Mouse (Mus musculus): ENCODE data around the gene Ciita. TPM values are rescaled to one million over a fixed set of nuclear protein-coding genes. Genes with fewer than 3 reads are reported as not detected.

Gene Ciita
- polyA plus RNA-seq, 1 experiment from 2014 or later = 0.18 TPM

GRCm38 (mm10) chr16:10518030-10518429 lies 38.2 kb downstream of the Ciita start:
- 41% methylated on average over 5 of the region's 5 CpGs for WGBS (ENCODE audit: insufficient replicate concordance)
- no peak overlapping the region for H3K27ac ChIP-seq (ENCODE audit: low read length)
- no peaks in the 10 kb centered on the region for H3K27me3 ChIP-seq (ENCODE audit: control insufficient read depth, insufficient read depth, low read depth, low read length)
- H3K9ac ChIP-seq (ENCODE audit: low read depth, low read length) = no peak overlapping the region
- no peaks in the 10 kb centered on the region for H3K36me3 ChIP-seq (ENCODE audit: control insufficient read depth, insufficient read depth)
- no peaks in the 10 kb centered on the region for H3K4me1 ChIP-seq (ENCODE audit: control insufficient read depth, low read depth, low read length)
- no peak overlapping the region for H3K4me2 ChIP-seq (ENCODE audit: low read depth, low read length)
- no peak overlapping the region for H3K4me3 ChIP-seq (ENCODE audit: low read depth, low read length)
- no peaks in the 10 kb centered on the region for H3K9me3 ChIP-seq (replicated peaks; ENCODE audit: control insufficient read depth, low read length)
- ATAC-seq (ENCODE audit: low read depth) = no peak

DNA sequence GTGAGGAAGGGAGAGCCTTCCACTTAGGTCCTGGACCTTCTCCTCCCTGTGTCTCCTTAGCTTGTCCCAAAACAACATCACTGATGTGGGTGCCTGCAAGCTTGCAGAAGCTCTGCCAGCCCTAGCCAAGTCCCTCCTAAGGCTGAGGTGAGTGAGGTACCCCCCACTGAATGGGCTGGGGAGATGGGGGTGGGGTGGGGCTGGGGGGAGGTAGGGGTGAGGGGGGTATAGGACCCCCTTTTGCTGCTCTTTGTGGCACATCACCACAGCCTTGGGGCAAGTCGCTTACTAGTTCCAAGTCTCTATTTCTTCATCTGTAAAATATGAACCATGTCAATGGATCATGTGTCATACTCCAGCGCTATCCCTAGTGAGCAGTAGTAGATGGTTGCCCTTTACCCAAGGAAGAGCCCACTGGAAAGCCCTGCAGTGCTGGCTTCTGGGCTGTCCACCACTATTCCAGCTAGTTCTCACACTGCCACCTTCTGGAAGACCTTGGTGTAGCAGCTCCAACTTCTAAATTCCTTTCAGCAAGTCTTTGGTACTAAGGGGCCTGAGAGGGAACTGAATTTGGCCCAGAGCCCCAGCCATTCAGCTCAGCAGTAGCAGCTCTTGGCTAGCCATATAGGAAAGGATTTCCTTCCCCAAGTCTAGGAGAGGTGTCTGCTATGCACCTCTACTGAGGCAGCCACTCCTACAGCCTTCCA lies 41.2 kb downstream of the Ciita start:
- WGBS (ENCODE audit: insufficient replicate concordance) = 33% methylated on average over 2 of the region's 2 CpGs
- Histone ChIP-seq H3K4me2 (ENCODE audit: low read depth, low read length) (no peak overlapping the region), H3K9me3 (replicated peaks; ENCODE audit: control insufficient read depth, low read length) (no peaks in the 10 kb centered on the region), H3K27ac (ENCODE audit: low read length) (no peak overlapping the region), H3K4me1 (ENCODE audit: control insufficient read depth, low read depth, low read length) (no peaks in the 10 kb centered on the region; the same call in 1 of the 2 replicates), H3K36me3 (ENCODE audit: control insufficient read depth, insufficient read depth) (no peaks in the 10 kb centered on the region), H3K4me3 (ENCODE audit: low read depth, low read length) (no peak overlapping the region), H3K9ac (ENCODE audit: low read depth, low read length) (no peak overlapping the region), H3K27me3 (ENCODE audit: control insufficient read depth, insufficient read depth, low read depth, low read length) (no peaks in the 10 kb centered on the region)
- ATAC-seq (ENCODE audit: low read depth) = no peak; the same call in 1 of the 2 replicates

DNA sequence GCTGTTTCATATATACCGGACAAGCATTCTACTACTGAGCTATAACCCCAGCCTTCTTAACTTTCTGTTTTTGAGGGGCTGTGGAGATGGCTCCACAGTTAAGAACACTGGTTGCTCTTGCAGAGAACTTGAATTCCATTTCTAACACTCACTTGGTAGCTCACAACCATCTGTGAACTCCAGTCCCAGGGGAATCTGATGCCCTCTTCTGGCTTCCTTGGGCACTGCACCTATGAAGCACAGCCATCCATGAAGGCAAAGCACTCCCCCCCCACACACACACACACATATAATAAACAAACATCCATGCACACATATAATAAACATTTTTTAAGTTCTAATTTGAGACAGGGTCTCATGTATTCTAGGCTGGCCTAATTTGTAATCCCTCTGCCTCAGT lies 43.0 kb downstream of the Ciita start:
- Histone ChIP-seq H3K4me3 (ENCODE audit: low read depth, low read length) (no peak overlapping the region), H3K27ac (ENCODE audit: low read length) (no peak overlapping the region), H3K9me3 (replicated peaks; ENCODE audit: control insufficient read depth, low read length) (no peaks in the 10 kb centered on the region), H3K4me2 (ENCODE audit: low read depth, low read length) (no peak overlapping the region), H3K36me3 (ENCODE audit: control insufficient read depth, insufficient read depth) (no peaks in the 10 kb centered on the region), H3K27me3 (ENCODE audit: control insufficient read depth, insufficient read depth, low read depth, low read length) (no peaks in the 10 kb centered on the region), H3K9ac (ENCODE audit: low read depth, low read length) (no peak overlapping the region), H3K4me1 (ENCODE audit: control insufficient read depth, low read depth, low read length) (no peaks in the 10 kb centered on the region; the same call in 1 of the 2 replicates)
- ATAC-seq (ENCODE audit: low read depth) = no peak
- WGBS (ENCODE audit: insufficient replicate concordance) = 58% methylated on average over 1 of the region's 1 CpGs

DNA sequence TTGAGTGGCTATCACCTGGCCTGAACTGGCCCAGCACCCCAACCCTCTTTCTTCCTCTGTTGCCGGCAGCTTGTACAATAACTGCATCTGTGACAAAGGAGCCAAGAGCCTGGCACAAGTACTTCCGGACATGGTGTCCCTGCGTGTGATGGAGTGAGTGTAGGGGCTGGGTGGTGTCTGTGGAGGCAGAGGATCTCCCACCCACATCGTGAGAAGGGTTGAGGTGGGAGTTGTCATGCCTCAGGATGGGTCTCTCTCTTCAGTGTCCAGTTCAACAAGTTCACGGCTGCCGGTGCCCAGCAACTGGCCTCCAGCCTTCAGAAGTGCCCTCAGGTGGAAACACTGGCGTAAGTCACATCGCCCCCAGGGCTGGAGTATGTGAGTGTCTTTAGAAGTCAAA lies 43.8 kb downstream of the Ciita start:
- Histone ChIP-seq H3K4me3 (ENCODE audit: low read depth, low read length) (no peak overlapping the region), H3K9me3 (replicated peaks; ENCODE audit: control insufficient read depth, low read length) (no peaks in the 10 kb centered on the region), H3K4me1 (ENCODE audit: control insufficient read depth, low read depth, low read length) (no peaks in the 10 kb centered on the region; the same call in 1 of the 2 replicates), H3K4me2 (ENCODE audit: low read depth, low read length) (no peak overlapping the region), H3K27ac (ENCODE audit: low read length) (no peak overlapping the region), H3K36me3 (ENCODE audit: control insufficient read depth, insufficient read depth) (no peaks in the 10 kb centered on the region), H3K27me3 (ENCODE audit: control insufficient read depth, insufficient read depth, low read depth, low read length) (no peaks in the 10 kb centered on the region), H3K9ac (ENCODE audit: low read depth, low read length) (no peak overlapping the region)
- 78% methylated on average over 8 of the region's 8 CpGs for WGBS (ENCODE audit: insufficient replicate concordance)
- no peak for ATAC-seq (ENCODE audit: low read depth)

DNA sequence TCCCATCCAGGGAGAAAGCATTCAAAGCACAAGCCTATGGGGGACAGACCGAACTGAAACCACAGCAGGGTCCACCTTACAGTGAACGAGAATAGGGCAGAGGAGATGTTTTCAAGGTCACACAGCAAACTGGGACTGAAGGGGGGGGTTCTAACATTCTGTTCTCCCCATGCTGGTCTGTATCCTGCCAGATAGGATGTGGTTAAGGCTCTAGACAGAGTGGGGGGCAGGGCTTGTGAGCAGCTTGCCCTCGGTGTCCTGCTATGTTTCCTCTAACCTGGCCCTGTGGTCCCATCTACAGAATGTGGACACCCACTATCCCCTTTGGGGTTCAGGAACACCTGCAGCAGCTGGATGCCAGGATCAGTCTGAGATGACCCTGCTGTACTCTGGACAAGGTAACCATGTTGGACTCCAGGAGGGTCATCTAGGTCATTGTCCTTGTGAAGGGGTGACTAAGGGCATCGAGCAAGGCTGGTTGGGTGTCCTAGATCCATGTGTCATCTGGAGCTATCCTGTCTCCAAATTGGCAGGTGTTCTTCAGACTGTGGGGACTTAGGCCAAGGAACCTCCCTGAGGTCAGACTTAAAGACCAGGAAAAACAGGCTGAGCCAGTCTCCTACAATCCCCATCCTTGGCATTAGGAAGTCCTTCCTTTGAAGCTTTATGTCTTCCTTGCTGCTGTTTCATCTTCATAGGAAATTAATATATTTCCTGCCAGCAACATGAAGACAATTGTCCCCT lies 45.2 kb downstream of the Ciita start:
- no peak for ATAC-seq (ENCODE audit: low read depth)
- no peak overlapping the region for H3K9ac ChIP-seq (ENCODE audit: low read depth, low read length)
- H3K4me3 ChIP-seq (ENCODE audit: low read depth, low read length) = no peak overlapping the region
- no peaks in the 10 kb centered on the region for H3K27me3 ChIP-seq (ENCODE audit: control insufficient read depth, insufficient read depth, low read depth, low read length)
- H3K36me3 ChIP-seq (ENCODE audit: control insufficient read depth, insufficient read depth) = no peaks in the 10 kb centered on the region
- no peak overlapping the region for H3K4me2 ChIP-seq (ENCODE audit: low read depth, low read length)
- no peak overlapping the region for H3K27ac ChIP-seq (ENCODE audit: low read length)
- H3K9me3 ChIP-seq (replicated peaks; ENCODE audit: control insufficient read depth, low read length) = no peaks in the 10 kb centered on the region
- 27% methylated on average over 4 of the region's 4 CpGs for WGBS (ENCODE audit: insufficient replicate concordance)
- H3K4me1 ChIP-seq (ENCODE audit: control insufficient read depth, low read depth, low read length) = no peaks in the 10 kb centered on the region; the same call in 1 of the 2 replicates

- Histone ChIP-seq H3K27me3 (ENCODE audit: control insufficient read depth, insufficient read depth, low read depth, low read length) (no peaks in the 10 kb centered on the region), H3K4me1 (ENCODE audit: control insufficient read depth, low read depth, low read length) (no peaks in the 10 kb centered on the region; the same call in 1 of the 2 replicates), H3K27ac (ENCODE audit: low read length) (no peak overlapping the region), H3K9me3 (replicated peaks; ENCODE audit: control insufficient read depth, low read length) (no peaks in the 10 kb centered on the region), H3K4me3 (ENCODE audit: low read depth, low read length) (no peak overlapping the region), H3K36me3 (ENCODE audit: control insufficient read depth, insufficient read depth) (no peaks in the 10 kb centered on the region), H3K9ac (ENCODE audit: low read depth, low read length) (no peak overlapping the region), H3K4me2 (ENCODE audit: low read depth, low read length) (no peak overlapping the region)
- ATAC-seq (ENCODE audit: low read depth) = peak; percentile 66
- 32% methylated on average over 2 of the region's 2 CpGs for WGBS (ENCODE audit: insufficient replicate concordance)
Measured at GRCm38 (mm10) chr16:10525610-10525980, 45.7 kb downstream of the Ciita start.

DNA sequence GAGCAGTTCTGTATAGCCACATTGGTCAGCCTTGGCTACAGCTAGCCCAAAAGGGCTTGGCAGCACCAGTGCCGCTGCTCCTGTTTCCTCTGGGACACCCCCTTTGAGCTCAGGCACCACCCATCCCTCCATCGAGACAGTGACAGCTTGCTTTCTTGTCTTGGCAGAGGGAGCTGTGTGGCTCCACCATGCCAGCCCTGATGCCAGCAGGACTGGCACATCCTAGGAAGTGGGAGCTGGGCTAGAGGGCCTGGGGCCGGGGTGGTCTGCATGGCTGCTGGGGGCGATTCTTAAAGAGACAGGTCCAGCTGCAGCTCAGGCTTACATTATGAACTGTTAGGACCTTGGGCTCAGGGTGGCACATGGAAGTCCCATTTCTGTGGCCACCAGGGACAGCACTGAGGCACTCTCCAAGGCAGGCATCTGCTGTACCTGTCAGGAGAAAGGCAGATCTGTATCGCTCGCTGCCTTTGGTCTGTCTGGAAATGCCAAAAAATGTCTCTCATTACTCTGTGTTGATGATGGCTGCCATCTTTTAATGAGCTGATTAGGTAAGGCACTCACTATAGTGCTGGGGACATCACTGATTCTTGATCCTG lies 47.3 kb downstream of the Ciita start:
- no peaks in the 10 kb centered on the region; the same call in 1 of the 2 replicates for H3K4me1 ChIP-seq (ENCODE audit: control insufficient read depth, low read depth, low read length)
- H3K4me2 ChIP-seq (ENCODE audit: low read depth, low read length) = no peak overlapping the region
- no peaks in the 10 kb centered on the region for H3K9me3 ChIP-seq (replicated peaks; ENCODE audit: control insufficient read depth, low read length)
- H3K36me3 ChIP-seq (ENCODE audit: control insufficient read depth, insufficient read depth) = no peaks in the 10 kb centered on the region
- 63% methylated on average over 6 of the region's 6 CpGs for WGBS (ENCODE audit: insufficient replicate concordance)
- H3K4me3 ChIP-seq (ENCODE audit: low read depth, low read length) = no peak overlapping the region
- no peak for ATAC-seq (ENCODE audit: low read depth)
- H3K27ac ChIP-seq (ENCODE audit: low read length) = no peak overlapping the region
- H3K9ac ChIP-seq (ENCODE audit: low read depth, low read length) = no peak overlapping the region
- no peaks in the 10 kb centered on the region for H3K27me3 ChIP-seq (ENCODE audit: control insufficient read depth, insufficient read depth, low read depth, low read length)

DNA sequence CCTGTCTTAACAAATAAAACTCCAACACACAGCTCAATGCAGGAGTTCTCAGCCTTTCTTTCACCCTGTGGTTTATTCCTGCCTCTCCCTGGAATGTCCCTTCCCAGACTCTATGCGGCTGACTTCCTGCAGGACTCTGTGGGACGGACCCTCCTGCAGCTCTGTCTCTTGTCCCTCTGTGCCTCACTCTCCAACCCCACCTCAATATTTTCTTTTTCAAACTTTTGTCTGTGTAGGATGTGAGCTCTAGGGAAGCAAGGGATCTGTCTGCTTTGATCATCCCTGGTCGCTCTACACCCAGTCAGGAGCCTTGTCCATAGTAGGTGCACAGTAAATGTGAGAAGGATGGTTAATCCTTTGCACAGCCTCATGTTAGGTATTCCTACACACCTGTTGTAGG lies 48.5 kb downstream of the Ciita start:
- Histone ChIP-seq H3K9ac (ENCODE audit: low read depth, low read length) (no peak overlapping the region), H3K4me2 (ENCODE audit: low read depth, low read length) (no peak overlapping the region), H3K27ac (ENCODE audit: low read length) (no peak overlapping the region), H3K4me1 (ENCODE audit: control insufficient read depth, low read depth, low read length) (no peaks in the 10 kb centered on the region; the same call in 1 of the 2 replicates), H3K4me3 (ENCODE audit: low read depth, low read length) (no peak overlapping the region), H3K9me3 (replicated peaks; ENCODE audit: control insufficient read depth, low read length) (no peaks in the 10 kb centered on the region), H3K27me3 (ENCODE audit: control insufficient read depth, insufficient read depth, low read depth, low read length) (no peaks in the 10 kb centered on the region), H3K36me3 (ENCODE audit: control insufficient read depth, insufficient read depth) (no peaks in the 10 kb centered on the region)
- WGBS (ENCODE audit: insufficient replicate concordance) = 64% methylated on average over 3 of the region's 3 CpGs
- ATAC-seq (ENCODE audit: low read depth) = no peak

DNA sequence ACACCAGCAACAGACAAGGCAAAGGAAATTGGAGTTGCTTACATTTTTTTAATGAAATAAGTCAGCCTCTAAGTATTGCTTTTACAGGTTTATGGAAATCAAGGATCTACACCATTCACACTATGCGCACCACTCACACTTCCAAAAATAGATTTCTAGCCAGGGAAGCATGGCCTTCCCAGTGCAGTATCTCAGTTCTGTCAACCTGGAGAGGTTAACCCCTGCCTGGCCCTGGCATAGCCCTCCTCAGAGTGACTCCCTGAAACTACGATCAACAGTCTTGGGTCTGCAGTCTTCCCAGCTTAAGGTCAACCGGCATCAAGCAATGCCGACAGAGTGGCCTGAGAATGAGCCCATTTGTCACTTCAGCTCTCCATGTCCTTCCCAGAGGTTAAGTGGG lies 50.3 kb downstream of the Ciita start:
- Histone ChIP-seq H3K4me3 (ENCODE audit: low read depth, low read length) (no peak overlapping the region), H3K9ac (ENCODE audit: low read depth, low read length) (no peak overlapping the region), H3K36me3 (ENCODE audit: control insufficient read depth, insufficient read depth) (no peaks in the 10 kb centered on the region), H3K4me2 (ENCODE audit: low read depth, low read length) (no peak overlapping the region), H3K4me1 (ENCODE audit: control insufficient read depth, low read depth, low read length) (no peaks in the 10 kb centered on the region; the same call in 1 of the 2 replicates), H3K27me3 (ENCODE audit: control insufficient read depth, insufficient read depth, low read depth, low read length) (no peaks in the 10 kb centered on the region), H3K9me3 (replicated peaks; ENCODE audit: control insufficient read depth, low read length) (no peaks in the 10 kb centered on the region), H3K27ac (ENCODE audit: low read length) (no peak overlapping the region)
- 88% methylated on average over 4 of the region's 4 CpGs for WGBS (ENCODE audit: insufficient replicate concordance)
- ATAC-seq (ENCODE audit: low read depth) = no peak
